Mouse (Mus musculus) limb, embryonic 15.5 days (tissue): ENCODE results near the gene Otof. TPM values are rescaled to one million over a fixed set of nuclear protein-coding genes. Genes with fewer than 3 reads are reported as not detected.

ENCODE experiments used
- ATAC-seq: fragments of 200-750 bp; cut with Nextera tagmentation; 2 replicates; pipeline ENCODE4 v1.8.0; 2017; ENCODE audit warnings: low read depth, moderate TSS enrichment; ENCODE audit not compliant: insufficient number of reproducible peaks, low FRiP score, low TSS enrichment
- H3K27ac ChIP-seq: fragments of 300-500 bp; sonication (generic); 2 replicates; pipeline ENCODE4 v1.5.1; 2015; ENCODE audit warnings: moderate library complexity, mild to moderate bottlenecking, inconsistent platforms
- H3K27me3 ChIP-seq: fragments of 300-500 bp; sonication (generic); 2 replicates; pipeline ENCODE4 v1.6.1; 2015; ENCODE audit warnings: inconsistent platforms
- H3K36me3 ChIP-seq: fragments of 300-500 bp; sonication (generic); 2 replicates; pipeline ENCODE4 v1.6.1; 2015; ENCODE audit warnings: inconsistent platforms
- H3K4me1 ChIP-seq: fragments of 300-500 bp; sonication (generic); 2 replicates; pipeline ENCODE4 v1.6.1; 2015; ENCODE audit warnings: inconsistent platforms
- H3K4me2 ChIP-seq: fragments of 300-500 bp; sonication (generic); 2 replicates; pipeline ENCODE4 v1.6.1; 2015; ENCODE audit warnings: mild to moderate bottlenecking, inconsistent platforms
- H3K4me3 ChIP-seq: fragments of 300-500 bp; sonication (generic); 2 replicates; pipeline ENCODE4 v1.5.1; 2015; ENCODE audit warnings: mild to moderate bottlenecking, inconsistent platforms
- H3K9ac ChIP-seq: fragments of 300-500 bp; sonication (generic); 2 replicates; pipeline ENCODE4 v1.6.1; 2015; ENCODE audit warnings: inconsistent platforms
- H3K9me3 ChIP-seq: fragments of 300-500 bp; sonication (generic); 2 replicates; pipeline ENCODE4 v1.6.1; 2016; ENCODE audit warnings: inconsistent platforms
- WGBS: fragments of 180-500 bp; shearing (Covaris S2); methylation state at CpG from one replicate; pipeline ENCODE4 v1.1.7; 2015; 5-methylcytosine and 5-hydroxymethylcytosine counted together
- polyA plus RNA-seq: library from polyadenylated mRNA; unstranded; fragments of >200 nt; fragmentation: Nextera tagmentation; extraction: Ambion mirVana; gene quantifications from 2 replicates; pipeline ENCODE4 v1.2.1, GENCODE M21; 2015

Otof gene
- polyA plus RNA-seq, 1 experiment from 2014 or later = 0.33 TPM

- ATAC-seq = no peak
- H3K36me3 ChIP-seq = no peaks in the 10 kb centered on the region
- H3K4me1 ChIP-seq = peaks cover 9% of the 10 kb centered on the region; the same call in 1 of the 2 replicates
- no peaks in the 10 kb centered on the region for H3K27me3 ChIP-seq
- WGBS = 81% methylated on average over 4 of the region's 4 CpGs
- no peak overlapping the region for H3K4me2 ChIP-seq
- H3K4me3 ChIP-seq = no peak overlapping the region
- no peaks in the 10 kb centered on the region for H3K9me3 ChIP-seq
- no peak overlapping the region for H3K27ac ChIP-seq
- no peak overlapping the region for H3K9ac ChIP-seq
These were observed 38.6 kb downstream of the Otof start for GRCm38 (mm10) chr5:30423121-30423520.

GRCm38 (mm10) chr5:30416665-30417064 lies 45.1 kb downstream of the Otof start:
- H3K4me2 ChIP-seq = no peak overlapping the region
- no peak overlapping the region for H3K4me3 ChIP-seq
- H3K4me1 ChIP-seq = no peaks in the 10 kb centered on the region
- no peaks in the 10 kb centered on the region for H3K9me3 ChIP-seq
- no peaks in the 10 kb centered on the region for H3K36me3 ChIP-seq
- no peak overlapping the region for H3K9ac ChIP-seq
- WGBS = 68% methylated on average over 5 of the region's 5 CpGs
- ATAC-seq = no peak
- H3K27ac ChIP-seq = no peak overlapping the region
- no peaks in the 10 kb centered on the region for H3K27me3 ChIP-seq

GRCm38 (mm10) chr5:30415876-30416275 lies 45.9 kb downstream of the Otof start:
- Histone ChIP-seq H3K4me2 (no peak overlapping the region), H3K4me1 (no peaks in the 10 kb centered on the region), H3K36me3 (no peaks in the 10 kb centered on the region), H3K9me3 (no peaks in the 10 kb centered on the region), H3K9ac (no peak overlapping the region), H3K27ac (no peak overlapping the region), H3K27me3 (no peaks in the 10 kb centered on the region), H3K4me3 (no peak overlapping the region)
- 76% methylated on average over 4 of the region's 4 CpGs for WGBS
- ATAC-seq = no peak

- H3K36me3 ChIP-seq = no peaks in the 10 kb centered on the region
- 51% methylated on average over 2 of the region's 2 CpGs for WGBS
- no peak for ATAC-seq
These were observed 46.4 kb downstream of the Otof start for GRCm38 (mm10) chr5:30415381-30415780.

GRCm38 (mm10) chr5:30411524-30411923 lies 50.2 kb downstream of the Otof start:
- ATAC-seq = no peak
- no peak overlapping the region for H3K27ac ChIP-seq
- H3K36me3 ChIP-seq = no peaks in the 10 kb centered on the region
- WGBS = 66% methylated on average over 10 of the region's 10 CpGs
- no peak overlapping the region for H3K9ac ChIP-seq
- no peak overlapping the region for H3K4me3 ChIP-seq
- H3K9me3 ChIP-seq = no peaks in the 10 kb centered on the region
- H3K4me1 ChIP-seq = no peaks in the 10 kb centered on the region
- no peak overlapping the region for H3K4me2 ChIP-seq
- H3K27me3 ChIP-seq = no peaks in the 10 kb centered on the region

More at GRCm38 (mm10) chr5:30415381-30415780, 46.4 kb downstream of the Otof start:
- Histone ChIP-seq H3K4me3 (no peak overlapping the region), H3K4me1 (no peaks in the 10 kb centered on the region), H3K4me2 (no peak overlapping the region), H3K9ac (no peak overlapping the region), H3K27ac (no peak overlapping the region), H3K9me3 (no peaks in the 10 kb centered on the region), H3K27me3 (no peaks in the 10 kb centered on the region)

GRCm38 (mm10) chr5:30406876-30407275 lies 54.9 kb downstream of the Otof start:
- H3K27ac ChIP-seq = no peak overlapping the region
- no peaks in the 10 kb centered on the region for H3K36me3 ChIP-seq
- no peaks in the 10 kb centered on the region for H3K4me1 ChIP-seq
- no peaks in the 10 kb centered on the region for H3K27me3 ChIP-seq
- ATAC-seq = no peak
- WGBS = 31% methylated on average over 9 of the region's 9 CpGs
- H3K9ac ChIP-seq = no peak overlapping the region
- no peaks in the 10 kb centered on the region for H3K9me3 ChIP-seq
- H3K4me3 ChIP-seq = no peak overlapping the region
- no peak overlapping the region for H3K4me2 ChIP-seq

GRCm38 (mm10) chr5:30401165-30401564 lies 60.6 kb downstream of the Otof start:
- WGBS = 31% methylated on average over 8 of the region's 8 CpGs
- H3K9me3 ChIP-seq = no peaks in the 10 kb centered on the region
- H3K4me2 ChIP-seq = no peak overlapping the region
- H3K27me3 ChIP-seq = no peaks in the 10 kb centered on the region
- H3K4me3 ChIP-seq = no peak overlapping the region
- ATAC-seq = no peak
- H3K4me1 ChIP-seq = peaks cover 7% of the 10 kb centered on the region; the same call in 1 of the 2 replicates
- no peak overlapping the region for H3K9ac ChIP-seq
- H3K27ac ChIP-seq = no peak overlapping the region; the same call in 1 of the 2 replicates
- no peaks in the 10 kb centered on the region for H3K36me3 ChIP-seq

GRCm38 (mm10) chr5:30400521-30400920 lies 61.2 kb downstream of the Otof start:
- Histone ChIP-seq H3K27me3 (no peaks in the 10 kb centered on the region), H3K4me2 (no peak overlapping the region), H3K9me3 (no peaks in the 10 kb centered on the region), H3K4me1 (peaks cover 7% of the 10 kb centered on the region; the same call in 1 of the 2 replicates), H3K27ac (peak overlapping the region; percentile 17; the same call in 1 of the 2 replicates), H3K4me3 (no peak overlapping the region), H3K9ac (no peak overlapping the region), H3K36me3 (no peaks in the 10 kb centered on the region)
- 79% methylated on average over 5 of the region's 5 CpGs for WGBS
- ATAC-seq = no peak

- Histone ChIP-seq H3K36me3 (no peaks in the 10 kb centered on the region), H3K9ac (no peak overlapping the region), H3K4me2 (no peak overlapping the region), H3K4me1 (no peaks in the 10 kb centered on the region), H3K4me3 (no peak overlapping the region), H3K27ac (no peak overlapping the region), H3K9me3 (no peaks in the 10 kb centered on the region), H3K27me3 (no peaks in the 10 kb centered on the region)
- 26% methylated on average over 7 of the region's 7 CpGs for WGBS
- no peak for ATAC-seq
These were observed 70.3 kb downstream of the Otof start for GRCm38 (mm10) chr5:30391473-30391872.

GRCm38 (mm10) chr5:30389836-30390235 lies 71.9 kb downstream of the Otof start:
- Histone ChIP-seq H3K4me3 (no peak overlapping the region), H3K9ac (no peak overlapping the region), H3K27ac (no peak overlapping the region), H3K9me3 (no peaks in the 10 kb centered on the region), H3K4me1 (no peaks in the 10 kb centered on the region), H3K27me3 (no peaks in the 10 kb centered on the region), H3K4me2 (no peak overlapping the region), H3K36me3 (no peaks in the 10 kb centered on the region)
- ATAC-seq = no peak
- WGBS = 76% methylated on average over 5 of the region's 5 CpGs

- no peak for ATAC-seq
- Histone ChIP-seq H3K4me1 (peaks cover 3% of the 10 kb centered on the region), H3K27me3 (no peaks in the 10 kb centered on the region), H3K4me3 (no peak overlapping the region), H3K36me3 (no peaks in the 10 kb centered on the region), H3K9me3 (no peaks in the 10 kb centered on the region), H3K4me2 (no peak overlapping the region), H3K27ac (no peak overlapping the region), H3K9ac (no peak overlapping the region)
- 71% methylated on average over 6 of the region's 6 CpGs for WGBS
These were observed 74.0 kb downstream of the Otof start for GRCm38 (mm10) chr5:30387726-30388125.

GRCm38 (mm10) chr5:30382876-30383275 lies 78.9 kb downstream of the Otof start:
- Histone ChIP-seq H3K27me3 (no peaks in the 10 kb centered on the region), H3K27ac (no peak overlapping the region), H3K4me1 (peaks cover 4% of the 10 kb centered on the region), H3K4me3 (no peak overlapping the region), H3K4me2 (no peak overlapping the region), H3K9ac (no peak overlapping the region), H3K36me3 (no peaks in the 10 kb centered on the region), H3K9me3 (no peaks in the 10 kb centered on the region)
- peak; percentile 12; the same call in 1 of the 2 replicates for ATAC-seq
- 54% methylated on average over 7 of the region's 7 CpGs for WGBS

GRCm38 (mm10) chr5:30369426-30369825 lies 92.3 kb downstream of the Otof start:
- Histone ChIP-seq H3K4me3 (no peak overlapping the region), H3K27me3 (no peaks in the 10 kb centered on the region), H3K4me2 (no peak overlapping the region), H3K36me3 (no peaks in the 10 kb centered on the region), H3K9ac (no peak overlapping the region), H3K9me3 (no peaks in the 10 kb centered on the region), H3K4me1 (no peaks in the 10 kb centered on the region), H3K27ac (no peak overlapping the region)
- WGBS = 58% methylated on average over 5 of the region's 5 CpGs
- ATAC-seq = no peak
